Comparison of ENCODE assay signal across 19 mouse cellular contexts in the genomic region with DNA sequence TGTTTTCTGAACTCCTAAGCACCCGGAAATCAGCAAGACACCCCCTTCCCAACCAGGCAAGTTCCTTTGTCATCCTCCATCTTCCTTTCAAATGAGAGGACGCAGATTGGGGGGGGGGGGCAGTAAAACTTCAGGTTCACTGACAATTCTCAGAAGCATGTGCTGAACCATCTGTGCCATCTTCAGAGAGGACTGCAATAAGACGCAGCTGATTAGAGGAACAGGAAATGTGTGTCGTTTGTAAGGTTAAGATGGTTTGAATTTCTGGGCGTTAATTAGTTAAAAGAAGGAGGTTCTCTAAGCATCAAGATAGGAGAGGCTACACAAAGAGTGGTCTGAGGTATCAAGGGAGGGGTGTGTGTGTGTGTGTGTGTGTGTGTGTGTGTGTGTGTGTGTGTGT.
DNase-seq lines count a peak whose midpoint lies in the region; ATAC-seq and TF ChIP-seq lines count a peak whose summit lies in the region.
"Had no signal": no experiment of that assay in that cellular context is flagged by ENCODE, and none has a peak within 500 bp of the region (broad histone marks: within the 10 kb centered on the region; RNA-seq: fewer than 3 reads in every experiment).

No protein-coding gene starts in this region.

- TF ChIP-seq POLR2A in bone marrow, adult 2 months (IDR thresholded peaks at IDR 0.05; ENCODE audit: borderline replicate concordance, control insufficient read depth, low read depth, low read length), result no peak

- no peaks in the 10 kb centered on the region for H3K36me3 ChIP-seq in kidney, embryonic 15.5 days
- H3K36me3 ChIP-seq: embryonic facial prominence, embryonic 15.5 days; hindbrain, embryonic 13.5 days; liver, embryonic 13.5 days; neural tube, embryonic 12.5 days had no signal

- no peaks in the 10 kb centered on the region for H3K9me3 ChIP-seq in kidney, embryonic 15.5 days (replicated peaks)
- H3K9me3 ChIP-seq: embryonic facial prominence, embryonic 15.5 days; hindbrain, embryonic 13.5 days; liver, embryonic 13.5 days; neural tube, embryonic 12.5 days had no signal

- no peaks in the 10 kb centered on the region for H3K27me3 ChIP-seq in kidney, embryonic 15.5 days
- H3K27me3 ChIP-seq: embryonic facial prominence, embryonic 15.5 days; hindbrain, embryonic 13.5 days; liver, embryonic 13.5 days; neural tube, embryonic 12.5 days had no signal

- DNase-seq in kidney, postnatal 25 days, result no peak
- peak; percentile 68 for DNase-seq in CD4-positive helper T cell, adult 2 months (ENCODE audit: low read depth, low spot score)
- DNase-seq in retina, postnatal 1 day, result no peak
- DNase-seq in embryo, embryonic 11 days, result no peak
- DNase-seq: cerebellum, adult 18-20 months; heart, postnatal 10 days; kidney, adult 2 months; kidney, postnatal 4 days; liver, embryonic 13.5 days; lung, postnatal 36 days; right cerebral cortex, postnatal 4 days; thymus, postnatal 36 days had no signal

- 0 out of 2 replicates have a peak overlapping the region, but pooled peaks have one; percentile 77 for H3K27ac ChIP-seq in kidney, embryonic 15.5 days
- H3K27ac ChIP-seq in bone marrow, adult 2 months (ENCODE audit: control insufficient read depth, insufficient read depth, low read depth, low read length, poor library complexity), result peak overlapping the region; percentile 25
- H3K27ac ChIP-seq: embryonic facial prominence, embryonic 15.5 days; hindbrain, embryonic 13.5 days; liver, embryonic 13.5 days; neural tube, embryonic 12.5 days had no signal

- ATAC-seq in kidney, embryonic 15.5 days (replicated peaks; ENCODE audit: low FRiP score), result no peak
- ATAC-seq in megakaryocyte-erythroid progenitor cell, adult 5-6 weeks (replicated peaks; ENCODE audit: low FRiP score, low TSS enrichment, poor library complexity, severe bottlenecking), result 0 out of 2 replicates have a peak, but pooled peaks have one; percentile 6
- ATAC-seq: midbrain, embryonic 16.5 days had no signal

- WGBS in kidney, embryonic 15.5 days, result 54% methylated on average over 5 of the region's 5 CpGs
- 9% methylated on average over 5 of the region's 5 CpGs for WGBS in bone marrow, adult 2 months

- no peak for TF ChIP-seq CTCF in bone marrow, adult 2 months (IDR thresholded peaks at IDR 0.05; ENCODE audit: control insufficient read depth, insufficient read depth, low read length)

- H3K9ac ChIP-seq in kidney, embryonic 15.5 days, result no peak overlapping the region
- H3K9ac ChIP-seq: embryonic facial prominence, embryonic 15.5 days; hindbrain, embryonic 13.5 days; liver, embryonic 13.5 days; neural tube, embryonic 12.5 days had no signal

- no peak overlapping the region for H3K4me3 ChIP-seq in kidney, embryonic 15.5 days (replicated peaks)
- H3K4me3 ChIP-seq in bone marrow, adult 2 months (replicated peaks; ENCODE audit: control insufficient read depth, low read depth, low read length), result no peak overlapping the region
- H3K4me3 ChIP-seq: embryonic facial prominence, embryonic 15.5 days; hindbrain, embryonic 13.5 days; liver, embryonic 13.5 days; neural tube, embryonic 12.5 days had no signal

- H3K4me2 ChIP-seq in kidney, embryonic 15.5 days, result no peak overlapping the region
- H3K4me2 ChIP-seq: embryonic facial prominence, embryonic 15.5 days; hindbrain, embryonic 13.5 days; neural tube, embryonic 12.5 days had no signal

- H3K4me1 ChIP-seq in kidney, embryonic 15.5 days, result peaks cover 51% of the 10 kb centered on the region
- peaks cover 4% of the 10 kb centered on the region for H3K4me1 ChIP-seq in bone marrow, adult 2 months (ENCODE audit: control insufficient read depth, insufficient read depth, low read length)
